Mouse (Mus musculus): ENCODE measurements around the gene Shank2. TPM values are rescaled to one million over a fixed set of nuclear protein-coding genes. Genes with fewer than 3 reads are reported as not detected.

The Shank2 gene
- total RNA-seq, 2 experiments from 2014 or later: 0.11 to 0.12 TPM

GRCm38 (mm10) chr7:144266745-144267144 lies 265.0 kb downstream of the Shank2 start:
- no peak for DNase-seq (ENCODE audit: low spot score)

- DNase-seq (ENCODE audit: low spot score): no peak
Observed at GRCm38 (mm10) chr7:144268329-144268728, 266.6 kb downstream of the Shank2 start.

- DNase-seq (ENCODE audit: low spot score): no peak
Observed at GRCm38 (mm10) chr7:144268778-144269177, 267.1 kb downstream of the Shank2 start.

- no peak for DNase-seq (ENCODE audit: low spot score)
Observed at GRCm38 (mm10) chr7:144271074-144271473, 269.3 kb downstream of the Shank2 start.

GRCm38 (mm10) chr7:144278703-144279102 lies 277.0 kb downstream of the Shank2 start:
- DNase-seq (ENCODE audit: low spot score): no peak

- DNase-seq (ENCODE audit: low spot score): peak; percentile 21
Observed at GRCm38 (mm10) chr7:144283701-144284100, 282.0 kb downstream of the Shank2 start.

- DNase-seq (ENCODE audit: low spot score): no peak
Observed at GRCm38 (mm10) chr7:144284241-144285065, 282.7 kb downstream of the Shank2 start.

- no peak for DNase-seq (ENCODE audit: low spot score)
Observed at GRCm38 (mm10) chr7:144285066-144285633, 283.4 kb downstream of the Shank2 start.

- DNase-seq (ENCODE audit: low spot score): no peak
Observed at GRCm38 (mm10) chr7:144285912-144286311, 284.2 kb downstream of the Shank2 start.

GRCm38 (mm10) chr7:144287991-144288390 lies 286.3 kb downstream of the Shank2 start:
- DNase-seq (ENCODE audit: low spot score): no peak

GRCm38 (mm10) chr7:144291478-144291877 lies 289.8 kb downstream of the Shank2 start:
- no peak for DNase-seq (ENCODE audit: low spot score)

GRCm38 (mm10) chr7:144293611-144294010 lies 291.9 kb downstream of the Shank2 start:
- DNase-seq (ENCODE audit: low spot score): no peak

- no peak for DNase-seq (ENCODE audit: low spot score)
Observed at GRCm38 (mm10) chr7:144294239-144295200, 292.8 kb downstream of the Shank2 start.

GRCm38 (mm10) chr7:144299351-144299750 lies 297.6 kb downstream of the Shank2 start:
- DNase-seq (ENCODE audit: low spot score): no peak

- DNase-seq (ENCODE audit: low spot score): no peak
Observed at GRCm38 (mm10) chr7:144301646-144302045, 299.9 kb downstream of the Shank2 start.

GRCm38 (mm10) chr7:144302498-144302897 lies 300.8 kb downstream of the Shank2 start:
- no peak for DNase-seq (ENCODE audit: low spot score)

- DNase-seq (ENCODE audit: low spot score): no peak
Observed at GRCm38 (mm10) chr7:144307853-144308409, 306.2 kb downstream of the Shank2 start.

GRCm38 (mm10) chr7:144314438-144315105 lies 312.8 kb downstream of the Shank2 start:
- no peak for DNase-seq (ENCODE audit: low spot score)

- DNase-seq (ENCODE audit: low spot score): no peak
Observed at GRCm38 (mm10) chr7:144316224-144316623, 314.5 kb downstream of the Shank2 start.

GRCm38 (mm10) chr7:144316797-144317196 lies 315.1 kb downstream of the Shank2 start:
- no peak for DNase-seq (ENCODE audit: low spot score)

- DNase-seq (ENCODE audit: low spot score): no peak
Observed at GRCm38 (mm10) chr7:144324077-144324476, 322.3 kb downstream of the Shank2 start.
